Mouse (Mus musculus): Measurements from ENCODE around the gene Txk. TPM values are rescaled to one million over a fixed set of nuclear protein-coding genes. Genes with fewer than 3 reads are reported as not detected.

The Txk gene
- polyA plus RNA-seq, 1 experiment: not detected

- no peak for TF ChIP-seq CTCF (IDR thresholded peaks at IDR 0.05; ENCODE audit: insufficient read depth, low read depth, low read length)
- TF ChIP-seq POLR2A (IDR thresholded peaks at IDR 0.05; ENCODE audit: insufficient read depth, low read depth, low read length): no peak
Measured at GRCm38 (mm10) chr5:72690516-72690915, 62.1 kb downstream of the Txk start.

DNA sequence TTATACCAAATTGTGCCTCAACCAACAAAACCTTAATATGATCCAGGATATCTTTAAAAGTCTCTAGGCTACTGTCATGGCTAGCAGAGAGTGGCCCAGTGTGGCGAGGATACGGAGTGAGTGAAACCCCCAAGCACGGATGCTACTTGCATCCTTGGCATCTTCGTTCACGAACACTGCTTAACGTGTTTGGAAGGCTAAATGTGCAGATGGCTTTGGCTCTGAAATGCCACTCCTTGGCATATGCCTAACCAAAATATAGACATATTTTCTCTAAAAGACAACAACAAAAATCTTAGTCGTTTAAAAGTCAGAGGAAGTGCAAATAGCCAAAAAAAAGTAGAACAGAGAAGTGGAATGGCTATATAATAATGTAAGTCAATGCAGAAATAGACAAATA lies 63.0 kb downstream of the Txk start:
- Histone ChIP-seq H3K4me3 (ENCODE audit: insufficient read depth, low read depth, low read length) (no peak overlapping the region), H3K27ac (ENCODE audit: insufficient read depth, low read depth, low read length) (no peak overlapping the region), H3K4me1 (ENCODE audit: control insufficient read depth, insufficient read depth, low read length) (no peaks in the 10 kb centered on the region)
- TF ChIP-seq CTCF (IDR thresholded peaks at IDR 0.05; ENCODE audit: insufficient read depth, low read depth, low read length) (no peak), POLR2A (IDR thresholded peaks at IDR 0.05; ENCODE audit: insufficient read depth, low read depth, low read length) (no peak)
- 94% methylated on average over 7 of the region's 7 CpGs for WGBS

More at GRCm38 (mm10) chr5:72690516-72690915, 62.1 kb downstream of the Txk start:
- WGBS: 86% methylated on average over 5 of the region's 5 CpGs
- Histone ChIP-seq H3K4me1 (ENCODE audit: control insufficient read depth, insufficient read depth, low read length) (peaks cover 3% of the 10 kb centered on the region; the same call in 1 of the 2 replicates), H3K27ac (ENCODE audit: insufficient read depth, low read depth, low read length) (no peak overlapping the region), H3K4me3 (ENCODE audit: insufficient read depth, low read depth, low read length) (no peak overlapping the region)

GRCm38 (mm10) chr5:72681451-72681850 lies 71.1 kb downstream of the Txk start:
- 94% methylated on average over 6 of the region's 6 CpGs for WGBS
- TF ChIP-seq POLR2A (IDR thresholded peaks at IDR 0.05; ENCODE audit: insufficient read depth, low read depth, low read length) (no peak), CTCF (IDR thresholded peaks at IDR 0.05; ENCODE audit: insufficient read depth, low read depth, low read length) (no peak)
- Histone ChIP-seq H3K4me3 (ENCODE audit: insufficient read depth, low read depth, low read length) (no peak overlapping the region), H3K4me1 (ENCODE audit: control insufficient read depth, insufficient read depth, low read length) (no peaks in the 10 kb centered on the region), H3K27ac (ENCODE audit: insufficient read depth, low read depth, low read length) (no peak overlapping the region)

DNA sequence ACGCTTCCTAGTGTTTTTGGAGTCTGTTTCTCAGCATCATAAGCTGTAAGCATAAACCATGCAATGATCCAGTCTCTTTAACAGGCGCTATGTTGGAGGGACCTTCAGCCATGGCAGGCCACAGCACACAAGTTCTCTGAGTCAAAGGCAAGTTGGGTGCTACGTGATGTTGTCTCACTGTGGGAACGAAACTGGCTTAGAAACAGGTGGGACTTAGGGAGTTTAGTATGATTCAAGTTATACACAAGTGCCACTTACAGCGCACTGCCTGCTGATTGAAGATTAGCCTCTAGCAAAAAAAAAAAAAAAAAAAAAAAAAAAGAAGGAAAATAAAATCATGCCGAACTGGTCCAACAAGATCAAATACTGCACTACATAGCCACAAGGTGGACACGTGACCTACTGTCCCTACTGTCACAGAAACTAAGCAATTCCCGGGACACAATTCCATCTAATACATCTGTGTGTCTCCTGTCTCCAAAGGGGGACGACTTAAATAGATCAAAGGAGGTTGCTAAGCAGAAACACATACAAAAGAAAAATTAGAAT lies 77.5 kb downstream of the Txk start:
- Histone ChIP-seq H3K27ac (ENCODE audit: insufficient read depth, low read depth, low read length) (no peak overlapping the region), H3K4me1 (ENCODE audit: control insufficient read depth, insufficient read depth, low read length) (no peaks in the 10 kb centered on the region), H3K4me3 (ENCODE audit: insufficient read depth, low read depth, low read length) (no peak overlapping the region)
- WGBS: 79% methylated on average over 9 of the region's 9 CpGs
- TF ChIP-seq CTCF (IDR thresholded peaks at IDR 0.05; ENCODE audit: insufficient read depth, low read depth, low read length) (no peak), POLR2A (IDR thresholded peaks at IDR 0.05; ENCODE audit: insufficient read depth, low read depth, low read length) (no peak)

DNA sequence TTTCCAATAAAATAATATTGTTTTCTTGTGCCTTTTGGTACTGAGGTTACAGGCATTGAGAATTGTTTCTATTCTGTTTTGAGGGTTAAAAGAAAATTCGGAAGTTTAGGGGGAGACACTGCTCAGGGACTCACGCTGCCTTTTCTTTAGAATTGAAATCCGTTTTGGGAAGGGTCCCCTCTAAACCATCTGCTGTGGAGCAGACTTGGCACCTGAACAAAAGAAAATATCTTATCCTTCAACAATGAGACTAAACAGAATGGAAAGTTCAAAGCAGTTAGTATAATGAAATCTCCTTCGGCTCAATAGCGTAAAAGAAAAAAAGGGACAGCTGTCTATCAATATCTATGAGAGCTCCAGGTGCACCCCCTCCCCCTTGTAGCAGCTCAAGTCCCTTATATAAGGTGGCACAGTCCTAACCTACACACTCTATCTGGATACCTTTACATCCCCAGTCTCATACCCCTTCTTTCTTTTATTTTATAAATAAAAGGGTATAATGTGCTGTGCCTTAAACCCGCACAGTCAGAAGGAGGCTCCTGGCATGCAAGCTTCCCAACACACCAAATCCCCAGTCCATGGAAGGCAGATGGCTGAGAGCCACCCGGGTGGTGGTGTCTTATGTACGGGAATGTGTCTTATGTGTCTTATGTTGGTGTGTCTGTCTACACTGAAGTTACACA lies 81.4 kb downstream of the Txk start:
- Histone ChIP-seq H3K4me1 (ENCODE audit: control insufficient read depth, insufficient read depth, low read length) (no peaks in the 10 kb centered on the region), H3K4me3 (ENCODE audit: insufficient read depth, low read depth, low read length) (no peak overlapping the region), H3K27ac (ENCODE audit: insufficient read depth, low read depth, low read length) (no peak overlapping the region)
- no peak for TF ChIP-seq CTCF (IDR thresholded peaks at IDR 0.05; ENCODE audit: insufficient read depth, low read depth, low read length)
- TF ChIP-seq POLR2A (IDR thresholded peaks at IDR 0.05; ENCODE audit: insufficient read depth, low read depth, low read length): no peak
- WGBS: 42% methylated on average over 8 of the region's 8 CpGs

DNA sequence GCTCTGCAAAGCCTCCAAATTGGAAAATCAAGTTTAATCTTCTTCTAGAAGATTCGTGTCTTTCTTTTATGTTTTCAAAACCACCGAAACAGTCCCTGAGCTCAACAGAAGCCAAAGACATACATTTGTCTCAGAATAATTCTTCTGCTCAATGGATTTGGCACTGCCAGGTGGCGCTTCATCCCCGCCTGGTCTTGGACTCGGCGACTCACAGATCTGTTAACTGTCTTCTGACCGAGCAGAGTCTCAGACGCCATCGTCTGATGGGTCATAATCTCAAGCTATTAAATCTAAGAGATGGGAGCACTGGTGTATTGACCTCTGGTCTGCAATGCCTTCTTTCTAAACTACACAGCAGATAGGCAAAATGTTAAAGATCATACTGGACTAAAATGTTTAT lies 84.2 kb downstream of the Txk start:
- WGBS: 90% methylated on average over 9 of the region's 9 CpGs
- H3K4me3 ChIP-seq (ENCODE audit: insufficient read depth, low read depth, low read length): no peak overlapping the region
- H3K4me1 ChIP-seq (ENCODE audit: control insufficient read depth, insufficient read depth, low read length): no peaks in the 10 kb centered on the region
- no peak for TF ChIP-seq CTCF (IDR thresholded peaks at IDR 0.05; ENCODE audit: insufficient read depth, low read depth, low read length)
- no peak for TF ChIP-seq POLR2A (IDR thresholded peaks at IDR 0.05; ENCODE audit: insufficient read depth, low read depth, low read length)
- no peak overlapping the region for H3K27ac ChIP-seq (ENCODE audit: insufficient read depth, low read depth, low read length)

- TF ChIP-seq CTCF (IDR thresholded peaks at IDR 0.05; ENCODE audit: insufficient read depth, low read depth, low read length): no peak
- no peak for TF ChIP-seq POLR2A (IDR thresholded peaks at IDR 0.05; ENCODE audit: insufficient read depth, low read depth, low read length)
- no peak overlapping the region for H3K4me3 ChIP-seq (ENCODE audit: insufficient read depth, low read depth, low read length)
- 72% methylated on average over 7 of the region's 7 CpGs for WGBS
- H3K27ac ChIP-seq (ENCODE audit: insufficient read depth, low read depth, low read length): no peak overlapping the region
- H3K4me1 ChIP-seq (ENCODE audit: control insufficient read depth, insufficient read depth, low read length): no peaks in the 10 kb centered on the region
Measured at GRCm38 (mm10) chr5:72666428-72666827, 86.1 kb downstream of the Txk start.

GRCm38 (mm10) chr5:72665281-72665680 lies 87.3 kb downstream of the Txk start:
- no peak overlapping the region for H3K4me3 ChIP-seq (ENCODE audit: insufficient read depth, low read depth, low read length)
- 36% methylated on average over 5 of the region's 5 CpGs for WGBS
- no peak overlapping the region for H3K27ac ChIP-seq (ENCODE audit: insufficient read depth, low read depth, low read length)
- H3K4me1 ChIP-seq (ENCODE audit: control insufficient read depth, insufficient read depth, low read length): no peaks in the 10 kb centered on the region
- peak; percentile 60; the same call in 1 of the 2 replicates for TF ChIP-seq CTCF (IDR thresholded peaks at IDR 0.05; ENCODE audit: insufficient read depth, low read depth, low read length)
- TF ChIP-seq POLR2A (IDR thresholded peaks at IDR 0.05; ENCODE audit: insufficient read depth, low read depth, low read length): no peak

DNA sequence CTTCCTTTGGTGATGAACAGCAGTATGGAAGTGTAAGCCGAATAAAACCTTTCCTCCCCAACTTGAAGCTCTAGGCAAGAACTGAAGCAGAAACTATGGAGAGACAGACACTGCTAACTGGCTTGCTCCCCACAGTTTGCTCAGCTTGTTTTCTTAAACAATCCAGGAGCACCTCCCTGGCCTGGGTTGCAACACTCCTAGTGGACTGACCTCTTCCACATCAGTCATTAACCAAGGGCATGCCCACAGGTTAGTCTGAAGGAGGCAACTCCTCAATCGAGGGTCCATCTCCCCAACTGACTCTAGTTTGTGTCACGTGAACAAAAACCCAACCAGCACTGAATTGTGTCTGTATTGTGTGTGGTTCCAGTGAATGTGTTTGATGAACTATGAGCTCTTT lies 87.7 kb downstream of the Txk start:
- no peak overlapping the region for H3K4me3 ChIP-seq (ENCODE audit: insufficient read depth, low read depth, low read length)
- no peaks in the 10 kb centered on the region for H3K4me1 ChIP-seq (ENCODE audit: control insufficient read depth, insufficient read depth, low read length)
- 52% methylated on average over 3 of the region's 3 CpGs for WGBS

More for the DNA sequence above, 87.7 kb downstream of the Txk start:
- no peak overlapping the region for H3K27ac ChIP-seq (ENCODE audit: insufficient read depth, low read depth, low read length)
- TF ChIP-seq CTCF (IDR thresholded peaks at IDR 0.05; ENCODE audit: insufficient read depth, low read depth, low read length) (no peak), POLR2A (IDR thresholded peaks at IDR 0.05; ENCODE audit: insufficient read depth, low read depth, low read length) (no peak)

Measured in olfactory bulb, adult 2 months (tissue).